Mouse (Mus musculus) kidney, adult 9 months (tissue): Measurements from ENCODE around the gene Shld2.
"Not testable (repeated sequence)": the region's sequence is repeated elsewhere in the genome, so short reads cannot be mapped to it uniquely, and the experiment has no call there.

Experiments
- DNase-seq: peaks from one replicate; pipeline ENCODE4 v3.0.0; 2022

The Shld2 gene

DNA sequence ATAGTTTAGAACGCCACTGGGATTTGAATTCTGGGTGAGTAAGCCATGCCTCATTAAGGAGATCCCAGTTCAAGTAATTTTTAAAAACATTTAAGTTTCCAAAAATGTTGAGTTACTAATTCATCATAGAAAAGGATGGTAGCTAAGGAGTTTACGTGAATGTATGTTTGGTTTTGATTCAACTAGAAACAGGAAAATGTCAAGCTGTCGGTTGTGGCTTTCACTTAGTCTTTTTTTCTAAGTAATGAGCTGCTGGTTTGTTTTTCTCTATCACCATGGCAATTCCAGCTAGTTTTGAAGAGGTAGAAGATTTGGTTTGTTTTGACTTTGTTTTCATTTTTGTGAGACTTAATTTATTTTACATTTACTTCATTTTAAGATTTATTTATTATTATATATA, 7.1 kb upstream of the Shld2 start:
- DNase-seq = no peak

GRCm38 (mm10) chr14:34316346-34316745, 6.1 kb upstream of the Shld2 start:
- no peak for DNase-seq

DNA sequence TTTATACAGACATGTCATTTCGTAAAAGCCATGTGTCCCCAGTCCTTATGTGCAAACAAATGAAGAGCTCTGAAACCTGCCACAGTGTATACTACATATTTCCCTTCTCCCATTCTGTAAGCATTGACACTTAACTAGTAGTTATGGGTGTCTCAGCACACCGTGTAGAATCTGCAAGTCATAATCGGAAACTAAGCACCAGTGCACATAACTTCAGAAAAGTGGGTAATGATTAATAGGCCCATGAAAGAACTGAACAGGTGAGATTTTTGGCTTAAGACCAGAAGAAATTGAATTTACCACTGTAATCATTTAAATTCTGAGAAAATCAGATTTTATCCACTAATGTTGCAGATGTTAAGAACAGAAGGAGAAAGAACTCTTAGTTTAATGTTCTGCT, 4.5 kb upstream of the Shld2 start:
- DNase-seq = peak; percentile 59

GRCm38 (mm10) chr14:34314383-34314782, 4.1 kb upstream of the Shld2 start:
- not testable (repeated sequence) for DNase-seq

DNA sequence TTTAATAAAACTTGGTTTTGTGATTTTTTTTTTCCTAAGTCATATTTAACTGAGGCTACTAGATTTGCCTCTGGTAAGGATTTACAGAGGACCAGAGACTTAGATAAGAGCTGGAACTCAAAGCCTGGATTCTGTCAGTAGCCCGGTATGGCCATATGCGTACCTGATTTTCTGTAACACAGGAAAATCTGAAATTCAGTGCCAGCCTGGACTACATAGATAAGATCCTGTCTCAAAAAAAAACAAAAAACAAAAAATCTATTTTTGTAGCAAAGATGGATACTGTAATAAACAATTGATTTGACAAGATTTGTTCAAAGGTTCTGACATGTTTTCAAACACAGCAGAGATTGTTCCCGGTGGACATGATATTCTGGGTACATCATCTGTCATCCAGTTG, 3.3 kb upstream of the Shld2 start:
- no peak for DNase-seq

DNA sequence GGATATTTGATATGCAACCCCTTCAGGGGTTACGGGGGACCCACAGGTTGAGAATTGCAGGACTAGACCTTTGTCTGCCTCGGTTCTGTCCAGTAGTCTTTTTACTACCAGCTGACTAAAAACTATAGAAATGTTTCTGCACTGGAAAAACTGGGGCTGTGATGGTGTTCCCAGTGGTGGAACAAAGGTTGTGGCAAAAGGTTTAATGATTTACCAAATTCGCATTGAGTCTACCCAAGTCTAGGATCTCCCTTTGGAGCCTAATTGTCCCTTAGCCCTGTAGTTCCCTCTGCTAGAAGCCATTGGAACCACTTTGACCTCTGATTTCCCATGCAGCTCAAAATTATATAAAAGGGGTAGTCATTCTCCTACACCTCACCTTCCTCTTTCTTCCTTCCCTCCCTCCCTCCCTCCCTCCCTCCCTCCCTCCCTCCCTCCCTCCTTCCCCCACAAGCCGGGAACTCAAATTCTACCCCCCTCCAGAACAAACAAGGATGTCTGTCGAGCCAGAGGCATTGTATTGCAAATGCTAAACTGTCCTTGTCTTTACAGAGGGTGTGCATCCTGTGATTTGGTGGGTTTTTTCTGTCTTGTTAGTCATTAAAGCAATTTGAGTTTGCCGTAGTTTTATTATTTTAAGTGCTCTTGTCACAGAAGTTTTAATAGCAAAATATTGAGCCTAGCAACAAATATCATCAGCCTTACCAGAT, 2.2 kb upstream of the Shld2 start:
- DNase-seq = peak; percentile 89

- peak; percentile 76 for DNase-seq
These were observed 1.4 kb upstream of the Shld2 start for GRCm38 (mm10) chr14:34311691-34312090.

- peak; percentile 60 for DNase-seq
These were observed 833 bp upstream of the Shld2 start for GRCm38 (mm10) chr14:34311021-34311631.

DNA sequence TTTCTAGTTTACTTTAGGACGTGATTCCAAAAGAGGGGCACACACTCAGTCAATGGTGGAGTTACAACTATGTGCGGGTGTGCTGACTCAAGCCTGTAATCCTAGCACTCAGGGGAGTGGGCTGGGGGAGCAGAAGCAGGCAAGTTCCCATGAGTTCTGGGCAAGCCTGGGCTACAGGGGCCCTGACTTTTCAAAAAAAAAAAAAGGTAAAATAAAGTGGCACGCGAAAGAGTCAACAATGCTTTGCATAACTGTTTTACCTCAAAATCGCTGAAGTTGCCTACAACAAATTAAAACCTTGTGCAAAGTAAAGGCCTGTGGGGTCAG, 423 bp downstream of the Shld2 start:
- DNase-seq = no peak

GRCm38 (mm10) chr14:34309266-34309665, 1.0 kb downstream of the Shld2 start:
- no peak for DNase-seq

- no peak for DNase-seq
These were observed 7.0 kb downstream of the Shld2 start for GRCm38 (mm10) chr14:34303265-34303680.

- peak; percentile 58 for DNase-seq
These were observed 7.5 kb downstream of the Shld2 start for GRCm38 (mm10) chr14:34302681-34303242.

DNA sequence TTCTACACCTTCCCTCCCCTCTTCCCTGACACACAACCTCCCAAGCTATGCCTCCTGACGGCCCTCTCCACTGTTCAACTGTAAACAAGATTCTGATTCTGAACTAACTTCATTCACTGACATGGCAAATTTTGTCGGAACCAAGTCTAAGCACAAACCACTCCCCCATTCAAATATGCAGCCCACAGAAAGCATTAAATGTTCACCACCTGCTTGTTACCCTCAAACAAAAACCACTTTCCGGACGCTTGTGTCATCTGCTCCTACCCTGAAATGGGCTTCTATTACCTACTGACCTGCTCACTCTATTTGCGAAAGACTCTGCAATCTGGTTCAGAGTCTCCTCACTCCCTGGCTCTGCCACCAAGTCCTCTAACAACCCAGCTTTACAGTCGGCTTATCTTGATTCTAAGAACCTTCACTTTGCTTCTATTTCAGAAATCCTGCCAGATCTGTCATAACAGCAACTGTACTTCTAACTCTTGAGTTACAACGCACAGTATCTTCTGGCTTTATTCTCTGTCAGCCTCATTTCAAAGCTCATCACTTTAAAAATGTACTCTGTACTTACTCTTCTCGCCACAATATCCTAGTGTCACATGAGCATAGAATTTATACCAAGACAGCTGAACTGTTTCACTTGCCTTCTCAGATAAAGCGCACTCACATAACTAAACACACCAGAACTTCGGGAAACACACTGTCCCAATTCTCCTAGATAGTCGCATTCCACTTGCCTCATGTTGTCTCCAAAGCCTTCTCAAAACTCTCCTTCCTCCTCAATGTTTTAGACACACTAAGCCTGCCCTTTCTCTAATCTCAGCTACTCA, 11.2 kb downstream of the Shld2 start:
- no peak for DNase-seq

GRCm38 (mm10) chr14:34297634-34298033, 12.7 kb downstream of the Shld2 start:
- DNase-seq = no peak

GRCm38 (mm10) chr14:34297038-34297437, 13.3 kb downstream of the Shld2 start:
- no peak for DNase-seq

DNA sequence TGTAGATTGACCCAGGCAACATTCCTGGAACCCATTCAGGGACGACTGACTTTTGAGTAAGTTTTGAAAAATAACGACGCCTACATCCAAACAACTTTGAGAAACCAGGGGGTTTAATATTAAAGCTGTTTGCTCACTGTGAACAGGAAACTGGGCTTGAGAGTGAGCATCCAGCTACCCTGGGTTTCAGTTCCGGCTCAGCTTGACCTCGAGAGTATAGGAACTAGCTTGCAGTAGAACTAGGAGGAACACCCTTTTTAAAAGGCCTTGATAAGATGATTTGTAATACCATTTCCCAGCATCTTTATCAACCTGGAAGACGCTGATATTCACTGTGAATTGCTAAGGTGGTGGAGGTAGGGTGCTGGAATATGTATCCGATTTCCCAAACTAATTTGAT, 13.9 kb downstream of the Shld2 start:
- no peak for DNase-seq

DNA sequence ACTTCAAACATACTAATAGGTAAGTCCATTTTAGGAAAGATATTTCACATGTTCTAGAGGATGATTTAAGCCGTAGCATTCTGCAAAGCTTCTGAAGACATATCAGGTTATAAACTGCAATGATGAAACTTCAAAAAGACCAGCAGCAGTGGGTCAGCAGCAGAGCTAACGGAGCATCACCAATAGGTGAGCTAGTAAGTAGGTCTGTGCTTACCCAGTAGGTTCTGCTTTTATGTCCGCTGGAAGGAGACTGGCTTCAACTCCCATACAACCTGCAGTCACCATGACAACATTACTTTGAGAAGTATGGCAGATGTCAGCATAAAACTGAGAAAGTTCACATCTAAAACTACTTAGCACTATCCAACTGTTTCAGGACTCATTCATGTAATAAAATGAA, 16.7 kb downstream of the Shld2 start:
- peak; percentile 66 for DNase-seq

DNA sequence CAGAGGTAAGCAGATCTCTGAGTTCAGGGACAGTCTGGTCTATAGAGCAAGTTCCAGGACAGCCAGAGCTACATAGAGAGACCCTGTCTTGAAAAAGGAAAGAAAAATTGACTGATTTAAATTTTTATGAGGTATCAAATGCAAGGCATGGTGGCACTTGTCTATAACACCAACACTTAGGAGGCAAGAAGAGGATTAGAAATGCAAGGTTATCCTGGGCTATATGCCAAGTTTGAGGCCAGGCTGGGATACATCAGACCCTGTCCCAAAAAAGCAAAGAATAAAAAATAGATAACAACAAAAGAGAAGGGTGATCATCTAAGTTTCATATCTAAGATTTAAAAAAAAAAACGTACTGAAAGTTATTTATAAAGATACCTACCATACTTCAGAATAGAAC, 20.1 kb downstream of the Shld2 start:
- DNase-seq = no peak

DNA sequence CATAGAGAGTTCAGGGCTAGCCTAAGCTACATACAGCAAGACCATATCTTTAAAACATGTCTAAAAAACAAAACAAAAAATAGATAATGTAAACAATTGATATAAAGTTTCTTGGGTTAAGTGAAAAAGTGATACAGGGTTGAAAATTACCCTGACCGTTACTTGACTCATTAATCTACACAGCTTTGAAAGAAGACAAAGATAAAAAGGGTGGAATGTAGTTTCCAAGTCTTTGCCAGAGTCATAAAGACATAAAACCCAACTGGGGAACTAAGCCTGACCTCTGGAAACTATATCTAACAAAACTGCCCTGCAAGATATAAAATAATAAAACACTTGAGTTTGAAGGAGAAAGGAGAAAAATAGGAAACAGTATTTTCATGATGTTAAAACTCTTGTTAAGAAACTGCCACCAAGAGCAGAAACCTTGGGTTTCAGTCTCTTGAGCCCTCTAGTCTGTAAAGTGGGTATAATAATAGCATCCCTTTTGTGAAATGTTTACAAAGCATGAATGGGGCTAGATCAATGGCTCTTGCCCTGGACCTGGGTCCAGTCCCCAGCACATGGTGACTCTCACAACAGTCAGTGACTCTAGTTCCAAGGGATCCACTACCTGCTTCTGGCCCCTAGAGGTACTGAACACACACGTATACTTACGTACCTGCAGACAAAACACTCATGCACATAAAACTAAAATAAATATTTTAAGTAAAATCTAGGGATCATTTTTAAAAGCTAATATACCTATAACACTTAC, 20.9 kb downstream of the Shld2 start:
- DNase-seq = no peak

GRCm38 (mm10) chr14:34288396-34288795, 21.9 kb downstream of the Shld2 start:
- DNase-seq = no peak

GRCm38 (mm10) chr14:34281736-34282269, 28.5 kb downstream of the Shld2 start:
- DNase-seq = no peak

GRCm38 (mm10) chr14:34280798-34281197, 29.5 kb downstream of the Shld2 start:
- no peak for DNase-seq

DNA sequence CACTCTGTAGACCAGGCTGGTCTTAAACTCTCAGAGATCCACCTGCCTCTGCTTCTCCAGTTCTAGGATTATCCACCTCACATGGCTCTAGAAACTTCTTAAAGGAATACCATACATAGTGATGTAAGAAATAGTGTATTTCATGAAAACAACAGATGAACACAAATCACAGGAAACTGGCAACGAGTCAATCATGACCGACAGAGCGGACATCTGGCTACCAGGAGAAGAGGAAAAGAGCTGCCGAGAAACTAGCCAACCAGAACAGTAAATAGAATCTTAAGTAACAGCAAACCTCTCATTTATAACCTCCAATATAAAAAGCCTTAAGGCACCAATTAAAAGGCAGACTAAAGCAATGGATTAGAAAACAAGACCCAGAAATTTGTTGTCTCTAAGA, 30.6 kb downstream of the Shld2 start:
- DNase-seq = no peak
